Mouse (Mus musculus): ENCODE results near the gene Prnd. TPM values are rescaled to one million over a fixed set of nuclear protein-coding genes. Genes with fewer than 3 reads are reported as not detected.
A peak's percentile ranks its signal among the peaks of the same experiment; 100 is the strongest.

Prnd gene
- polyA plus RNA-seq (2016; fragmentation: Nextera tagmentation; extraction: Ambion mirVana): 20.3 and 21.6 TPM in 2 replicates

DNA sequence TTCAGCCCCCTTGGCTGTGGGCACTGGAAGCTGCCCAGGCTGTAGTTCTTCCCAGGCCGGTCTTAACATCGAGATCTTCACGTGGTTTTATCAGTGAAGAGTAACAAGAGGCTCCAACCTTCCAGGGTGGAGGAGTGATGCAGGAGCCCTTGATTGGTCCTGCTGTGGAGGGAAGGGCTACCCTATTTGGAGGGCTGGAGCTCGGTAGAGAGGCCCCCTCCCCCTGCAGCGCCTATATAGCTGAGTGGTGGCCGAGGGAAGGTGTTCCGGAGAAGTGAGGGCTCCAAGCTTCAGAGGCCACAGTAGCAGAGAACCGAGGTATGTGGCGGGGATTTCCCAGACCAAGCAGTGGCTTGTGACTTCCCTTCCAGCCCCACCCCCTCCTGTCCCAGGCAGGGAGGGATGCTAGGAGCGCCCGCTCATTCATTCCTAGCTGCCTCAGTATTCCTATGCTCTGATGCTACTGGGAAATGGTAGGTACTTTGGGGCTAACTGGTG, at the start of gene Prnd:
Gene Prnd, plus strand, starts transcription at position 264 of the 498 bp plus-strand sequence.
- Histone ChIP-seq H3K4me1 (replicated peaks) (peaks cover 20% of the 10 kb centered on the region), H3K4me3 (replicated peaks) (no peak within 1 kb of the TSS), H3K9ac (replicated peaks) (no peak within 1 kb of the TSS), H3K27me3 (peaks cover 47% of the 10 kb centered on the region), H3K9me3 (no peaks in the 10 kb centered on the region), H3K27ac (no peak within 1 kb of the TSS), H3K4me2 (no peak within 1 kb of the TSS), H3K36me3 (no peaks in the 10 kb centered on the region)
- ATAC-seq (ENCODE audit: insufficient number of reproducible peaks, insufficient read depth, low FRiP score, low TSS enrichment, low read depth): 0 out of 2 replicates have a peak, but pooled peaks have one; percentile 33
- WGBS: 9% methylated on average over 11 of the region's 11 CpGs

DNA sequence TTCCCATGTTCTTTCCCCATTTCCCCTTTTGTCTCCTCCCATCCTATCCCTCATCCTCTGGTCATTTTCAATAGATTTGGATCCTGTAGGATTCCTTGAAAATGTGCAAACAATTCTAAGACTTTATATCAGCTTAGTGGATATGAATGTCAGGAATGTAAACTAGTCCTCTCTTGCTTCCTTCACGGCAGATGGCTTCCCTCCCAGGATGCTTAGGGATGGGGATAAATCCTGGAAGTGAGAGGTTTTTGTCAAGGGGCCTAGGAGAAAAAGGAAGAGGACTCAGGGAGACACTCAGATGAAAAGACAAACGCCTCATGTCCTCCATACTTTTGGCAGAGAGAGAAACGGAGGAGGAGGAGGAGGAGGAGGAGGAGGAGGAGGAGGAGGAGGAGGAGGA, 48.2 kb upstream of the Prnd start:
- Histone ChIP-seq H3K27me3 (no peaks in the 10 kb centered on the region), H3K4me1 (replicated peaks) (no peaks in the 10 kb centered on the region), H3K9ac (replicated peaks) (no peak overlapping the region), H3K27ac (no peak overlapping the region), H3K4me3 (replicated peaks) (no peak overlapping the region), H3K4me2 (no peak overlapping the region), H3K9me3 (no peaks in the 10 kb centered on the region), H3K36me3 (no peaks in the 10 kb centered on the region)
- ATAC-seq (ENCODE audit: insufficient number of reproducible peaks, insufficient read depth, low FRiP score, low TSS enrichment, low read depth): no peak
- WGBS: 22% methylated on average over 3 of the region's 3 CpGs

- no peaks in the 10 kb centered on the region for H3K27me3 ChIP-seq
- H3K4me2 ChIP-seq: no peak overlapping the region
- 35% methylated on average over 8 of the region's 8 CpGs for WGBS
- no peaks in the 10 kb centered on the region for H3K4me1 ChIP-seq (replicated peaks)
- no peak for ATAC-seq (ENCODE audit: insufficient number of reproducible peaks, insufficient read depth, low FRiP score, low TSS enrichment, low read depth)
- H3K36me3 ChIP-seq: no peaks in the 10 kb centered on the region
- H3K9ac ChIP-seq (replicated peaks): no peak overlapping the region
- H3K4me3 ChIP-seq (replicated peaks): no peak overlapping the region
- no peaks in the 10 kb centered on the region for H3K9me3 ChIP-seq
- no peak overlapping the region for H3K27ac ChIP-seq
Observed at GRCm38 (mm10) chr2:131902867-131903266, 47.8 kb upstream of the Prnd start.

DNA sequence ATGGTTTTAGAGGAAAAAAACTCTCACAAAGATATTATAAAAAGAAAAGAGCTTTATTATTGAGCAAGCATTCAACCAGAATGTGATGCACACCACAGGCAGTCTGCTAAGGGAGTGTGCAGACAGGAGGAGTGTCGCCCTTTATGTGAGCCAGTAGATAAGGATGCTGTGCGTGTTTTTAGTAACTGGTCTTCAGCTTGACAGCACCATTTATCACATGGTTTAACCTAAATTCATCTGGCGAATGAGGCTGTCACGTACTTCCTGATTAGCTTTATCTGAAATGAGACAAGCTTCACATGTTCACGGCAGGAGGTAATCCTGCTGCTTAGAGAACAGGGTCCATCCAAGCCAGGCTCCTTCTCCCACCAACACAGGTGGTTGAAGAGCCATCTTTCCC, 45.6 kb upstream of the Prnd start:
- Histone ChIP-seq H3K36me3 (no peaks in the 10 kb centered on the region), H3K4me3 (replicated peaks) (no peak overlapping the region), H3K27ac (no peak overlapping the region), H3K9ac (replicated peaks) (no peak overlapping the region), H3K4me1 (replicated peaks) (peaks cover under 1% of the 10 kb centered on the region; the same call in 1 of the 2 replicates), H3K9me3 (no peaks in the 10 kb centered on the region), H3K27me3 (0 out of 2 replicates have a peak, but pooled peaks cover 8% of the 10 kb centered on the region), H3K4me2 (no peak overlapping the region)
- WGBS: 68% methylated on average over 5 of the region's 5 CpGs
- ATAC-seq (ENCODE audit: insufficient number of reproducible peaks, insufficient read depth, low FRiP score, low TSS enrichment, low read depth): no peak

GRCm38 (mm10) chr2:131905776-131906175, 44.9 kb upstream of the Prnd start:
- Histone ChIP-seq H3K9ac (replicated peaks) (no peak overlapping the region), H3K9me3 (no peaks in the 10 kb centered on the region), H3K27ac (no peak overlapping the region), H3K27me3 (0 out of 2 replicates have a peak, but pooled peaks cover 8% of the 10 kb centered on the region), H3K4me1 (replicated peaks) (peaks cover 8% of the 10 kb centered on the region), H3K36me3 (no peaks in the 10 kb centered on the region), H3K4me3 (replicated peaks) (no peak overlapping the region), H3K4me2 (no peak overlapping the region)
- ATAC-seq (ENCODE audit: insufficient number of reproducible peaks, insufficient read depth, low FRiP score, low TSS enrichment, low read depth): no peak
- 47% methylated on average over 6 of the region's 6 CpGs for whole genome bisulfite sequencing

GRCm38 (mm10) chr2:131906266-131906665, 44.4 kb upstream of the Prnd start:
- no peak for ATAC-seq (ENCODE audit: insufficient number of reproducible peaks, insufficient read depth, low FRiP score, low TSS enrichment, low read depth)
- no peaks in the 10 kb centered on the region for H3K36me3 ChIP-seq
- H3K9ac ChIP-seq (replicated peaks): no peak overlapping the region
- no peak overlapping the region for H3K4me3 ChIP-seq (replicated peaks)
- WGBS: 78% methylated on average over 3 of the region's 3 CpGs
- H3K27me3 ChIP-seq: 0 out of 2 replicates have a peak, but pooled peaks cover 8% of the 10 kb centered on the region
- H3K27ac ChIP-seq: no peak overlapping the region
- H3K4me2 ChIP-seq: no peak overlapping the region
- H3K9me3 ChIP-seq: no peaks in the 10 kb centered on the region
- H3K4me1 ChIP-seq (replicated peaks): peaks cover 13% of the 10 kb centered on the region

DNA sequence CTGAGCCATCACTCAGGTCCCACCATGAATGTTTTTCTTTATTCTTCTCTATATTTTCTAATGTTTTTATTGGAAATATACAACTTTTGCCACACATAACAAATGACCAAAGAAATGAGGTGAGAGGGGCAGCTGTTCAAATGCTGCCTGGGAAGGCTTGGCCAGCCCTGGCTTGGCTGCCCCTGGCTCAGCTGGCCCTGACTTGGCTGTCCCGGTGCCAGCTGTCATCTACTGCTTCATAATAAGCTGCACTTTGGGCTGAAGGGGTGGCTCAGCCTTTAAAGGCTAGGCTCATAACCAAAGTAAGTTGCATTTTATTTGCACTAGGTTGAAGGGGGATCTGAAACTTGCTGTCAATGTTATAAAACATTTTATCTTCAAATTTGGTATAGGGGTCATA, 43.8 kb upstream of the Prnd start:
- no peak overlapping the region for H3K9ac ChIP-seq (replicated peaks)
- H3K4me1 ChIP-seq (replicated peaks): peaks cover 19% of the 10 kb centered on the region
- 0 out of 2 replicates have a peak, but pooled peaks cover 8% of the 10 kb centered on the region for H3K27me3 ChIP-seq
- H3K36me3 ChIP-seq: no peaks in the 10 kb centered on the region
- ATAC-seq (ENCODE audit: insufficient number of reproducible peaks, insufficient read depth, low FRiP score, low TSS enrichment, low read depth): no peak
- no peak overlapping the region for H3K4me2 ChIP-seq
- H3K4me3 ChIP-seq (replicated peaks): no peak overlapping the region
- no peaks in the 10 kb centered on the region for H3K9me3 ChIP-seq
- H3K27ac ChIP-seq: no peak overlapping the region
- 79% methylated on average over 1 of the region's 1 CpGs for WGBS

GRCm38 (mm10) chr2:131907311-131907710, 43.4 kb upstream of the Prnd start:
- peaks cover 21% of the 10 kb centered on the region for H3K4me1 ChIP-seq (replicated peaks)
- no peaks in the 10 kb centered on the region for H3K36me3 ChIP-seq
- no peak overlapping the region for H3K4me3 ChIP-seq (replicated peaks)
- no peak overlapping the region for H3K27ac ChIP-seq
- 77% methylated on average over 5 of the region's 5 CpGs for WGBS
- no peak overlapping the region for H3K9ac ChIP-seq (replicated peaks)
- H3K27me3 ChIP-seq: 0 out of 2 replicates have a peak, but pooled peaks cover 8% of the 10 kb centered on the region
- ATAC-seq (ENCODE audit: insufficient number of reproducible peaks, insufficient read depth, low FRiP score, low TSS enrichment, low read depth): no peak
- no peak overlapping the region for H3K4me2 ChIP-seq
- no peaks in the 10 kb centered on the region for H3K9me3 ChIP-seq

DNA sequence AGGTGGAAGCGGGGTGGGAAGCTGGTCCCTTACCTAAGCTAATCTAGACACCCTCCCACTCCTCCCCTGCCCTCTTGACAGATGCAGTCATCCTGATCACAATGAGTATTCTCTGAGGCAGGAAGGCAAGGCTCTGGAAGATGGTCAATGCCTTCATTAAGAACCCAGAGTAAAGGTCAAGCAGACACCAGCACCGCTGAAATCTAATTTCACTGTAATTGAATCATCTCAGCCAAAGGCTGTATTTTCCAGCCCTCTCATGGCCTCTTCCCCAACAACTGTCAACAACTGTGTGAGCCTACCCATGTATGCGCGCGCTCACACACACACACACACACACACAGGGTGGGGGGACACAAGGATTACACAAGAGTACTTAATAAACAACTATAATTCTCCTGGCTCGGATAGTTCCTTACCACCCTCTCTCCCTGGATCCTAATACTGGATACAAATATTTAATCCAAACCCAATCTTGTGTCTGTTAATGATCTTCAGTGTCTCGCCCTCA, 42.3 kb upstream of the Prnd start:
- Histone ChIP-seq H3K4me1 (replicated peaks) (peaks cover 21% of the 10 kb centered on the region), H3K36me3 (no peaks in the 10 kb centered on the region), H3K9me3 (no peaks in the 10 kb centered on the region), H3K27me3 (0 out of 2 replicates have a peak, but pooled peaks cover 8% of the 10 kb centered on the region), H3K4me3 (replicated peaks) (no peak overlapping the region), H3K27ac (no peak overlapping the region), H3K9ac (replicated peaks) (no peak overlapping the region), H3K4me2 (no peak overlapping the region)
- WGBS: 84% methylated on average over 7 of the region's 7 CpGs
- no peak for ATAC-seq (ENCODE audit: insufficient number of reproducible peaks, insufficient read depth, low FRiP score, low TSS enrichment, low read depth)

- Histone ChIP-seq H3K27ac (no peak overlapping the region), H3K4me1 (replicated peaks) (peaks cover 21% of the 10 kb centered on the region), H3K27me3 (0 out of 2 replicates have a peak, but pooled peaks cover 8% of the 10 kb centered on the region), H3K36me3 (peaks cover 5% of the 10 kb centered on the region; the same call in 1 of the 2 replicates), H3K9ac (replicated peaks) (no peak overlapping the region), H3K9me3 (no peaks in the 10 kb centered on the region), H3K4me2 (peak overlapping the region; percentile 76), H3K4me3 (replicated peaks) (0 out of 2 replicates have a peak overlapping the region, but pooled peaks have one; percentile 70)
- 78% methylated on average over 1 of the region's 1 CpGs for WGBS
- no peak for ATAC-seq (ENCODE audit: insufficient number of reproducible peaks, insufficient read depth, low FRiP score, low TSS enrichment, low read depth)
Observed at GRCm38 (mm10) chr2:131908906-131909305, 41.8 kb upstream of the Prnd start.

DNA sequence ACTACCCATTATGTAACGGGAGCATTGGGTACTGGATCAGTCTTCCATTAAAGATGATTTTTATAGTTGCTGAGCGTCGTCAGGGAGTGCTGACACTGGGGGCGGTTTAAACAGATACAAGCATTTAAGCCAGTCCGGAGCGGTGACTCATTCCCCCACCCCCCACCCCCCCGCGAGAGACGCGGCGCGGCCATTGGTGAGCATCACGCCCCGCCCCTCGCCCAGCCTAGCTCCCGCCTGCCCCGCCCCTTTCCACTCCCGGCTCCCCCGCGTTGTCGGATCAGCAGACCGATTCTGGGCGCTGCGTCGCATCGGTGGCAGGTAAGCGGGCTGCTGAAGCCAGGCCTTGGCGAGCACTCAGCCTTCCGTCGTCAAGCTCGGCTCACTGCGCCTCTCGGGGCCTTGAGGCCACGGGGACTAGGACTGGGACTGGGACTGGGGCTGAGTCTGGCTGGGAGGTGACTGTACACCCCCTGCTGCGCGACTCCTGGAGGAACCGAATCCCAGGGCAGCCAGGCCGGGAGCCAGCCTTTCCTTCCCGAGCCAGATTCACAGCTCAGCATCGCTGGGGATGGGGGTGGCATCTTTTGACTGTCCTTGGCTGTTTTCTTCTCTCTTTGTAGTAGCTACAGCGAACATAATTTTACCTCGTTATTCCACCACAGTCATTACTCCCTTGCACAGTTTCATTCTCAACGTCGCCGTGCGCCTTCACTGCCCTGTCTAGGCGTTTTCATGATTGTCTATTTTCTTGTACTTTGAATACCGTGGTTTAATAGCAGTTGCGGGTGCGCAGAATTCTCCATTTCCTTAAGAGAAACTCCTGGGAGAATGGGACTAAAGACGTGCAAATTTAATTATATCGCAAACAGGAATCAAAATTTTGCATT, 40.7 kb upstream of the Prnd start, which contains the start of the genes Prnp and Prn:
Gene Prnp, plus strand, starts transcription at position 246 of the 890 bp plus-strand sequence.
Gene Prn, plus strand, starts transcription at position 275 of the 890 bp plus-strand sequence.
- Histone ChIP-seq H3K4me2 (peak within 1 kb of the TSS; percentile 76), H3K9ac (replicated peaks) (peak within 1 kb of the TSS; percentile 84), H3K9me3 (no peaks in the 10 kb centered on the region), H3K4me3 (replicated peaks) (peak within 1 kb of the TSS; percentile 70), H3K4me1 (replicated peaks) (peaks cover 21% of the 10 kb centered on the region), H3K36me3 (peaks cover 5% of the 10 kb centered on the region; the same call in 1 of the 2 replicates), H3K27ac (peak within 1 kb of the TSS; percentile 77), H3K27me3 (0 out of 2 replicates have a peak, but pooled peaks cover 8% of the 10 kb centered on the region)
- 4% methylated on average over 51 of the region's 52 CpGs for WGBS
- peak; percentile 92 for ATAC-seq (ENCODE audit: insufficient number of reproducible peaks, insufficient read depth, low FRiP score, low TSS enrichment, low read depth)

Data from limb, embryonic 12.5 days (tissue).